Comparison of ENCODE assay signal across 2 mouse cellular contexts in genomic region chr4:43442044-43442443, GRCm38 (mm10).
TF ChIP-seq lines count a peak whose summit lies in the region.

No protein-coding gene starts in this region.

TF ChIP-seq in C2C12, 6 proteins besides CTCF, POLR2A, EP300 and RAD21:
- no peak for TF ChIP-seq MYOD1 (IDR thresholded peaks at IDR 0.05; ENCODE audit: control insufficient read depth, insufficient read length, low read depth)
- TF ChIP-seq USF1 (IDR thresholded peaks at IDR 0.05; ENCODE audit: low read depth): no peak
- TF ChIP-seq CEBPB (IDR thresholded peaks at IDR 0.05; ENCODE audit: low read depth): no peak
- TF ChIP-seq FOSL1 (IDR thresholded peaks at IDR 0.05; ENCODE audit: insufficient read depth, low read length, poor library complexity, severe bottlenecking): no peak
- TF ChIP-seq MYOG (IDR thresholded peaks at IDR 0.05; ENCODE audit: control insufficient read depth, extremely low read depth, insufficient read length): no peak
- no peak for TF ChIP-seq MAX (IDR thresholded peaks at IDR 0.05)
TF ChIP-seq in C2C12: peak in this region for 0.

TF ChIP-seq in myocyte, 11 proteins besides CTCF, POLR2A, EP300 and RAD21:
- no peak for TF ChIP-seq MYOD1 (IDR thresholded peaks at IDR 0.05; ENCODE audit: control insufficient read depth in 1 of 3, insufficient read length in 2 of 3, low read depth in 2 of 3)
- TF ChIP-seq SRF (IDR thresholded peaks at IDR 0.05; ENCODE audit: control insufficient read depth, insufficient read length, low read depth): peak; percentile 87
- TF ChIP-seq TCF12 (IDR thresholded peaks at IDR 0.05; ENCODE audit: insufficient read depth, poor library complexity, severe bottlenecking): no peak
- peak in 1 of 3 experiments; percentile 33 for TF ChIP-seq MYOG (IDR thresholded peaks at IDR 0.05; ENCODE audit: control insufficient read depth in 1 of 3, insufficient read depth in 1 of 3, insufficient read length in 2 of 3, low read depth in 2 of 3)
- TF ChIP-seq POLR2AphosphoS2 (IDR thresholded peaks at IDR 0.05; ENCODE audit: insufficient read length, low read depth): peak; percentile 87
